Mouse (Mus musculus) stomach, postnatal 0 days (tissue): ENCODE results near the gene Washc4.

Experiments
- CTCF ChIP-seq: IDR thresholded peaks from 2 replicates; pipeline ENCODE4 v1.5.1; 2016; ENCODE audit warnings: antibody characterized with exemption, low read depth, mild to moderate bottlenecking, moderate library complexity
- EP300 ChIP-seq: optimal IDR thresholded peaks from 2 replicates; pipeline ENCODE3; 2016; ENCODE audit warnings: antibody characterized with exemption

- TF ChIP-seq CTCF (no peak), EP300 (no peak)
Measured at GRCm38 (mm10) chr10:83545341-83545740, 1.8 kb downstream of the Washc4 start.
